Mouse (Mus musculus): ENCODE measurements around the gene Trp53bp2. TPM values are rescaled to one million over a fixed set of nuclear protein-coding genes. Genes with fewer than 3 reads are reported as not detected.

The Trp53bp2 gene
- 10.9 and 12.5 TPM in 2 replicates for polyA plus RNA-seq (2012; ENCODE audit: insufficient read depth, insufficient read length, missing spikeins)

GRCm38 (mm10) chr1:182408684-182409327, at the start of gene Trp53bp2:
Gene Trp53bp2 (plus strand): TSS chr1:182409172.
- Histone ChIP-seq H3K27ac (ENCODE audit: insufficient read depth, low read depth, low read length) (peak within 1 kb of the TSS; percentile 46), H3K4me1 (ENCODE audit: control insufficient read depth, insufficient read depth, low read length) (peaks cover 14% of the 10 kb centered on the region), H3K4me3 (ENCODE audit: insufficient read depth, low read length) (peak within 1 kb of the TSS; percentile 93)
- TF ChIP-seq POLR2A (IDR thresholded peaks at IDR 0.05; ENCODE audit: borderline replicate concordance, low read depth, low read length), result peak; percentile 73; the same call in 1 of the 2 replicates
- no peak for TF ChIP-seq CTCF (IDR thresholded peaks at IDR 0.05; ENCODE audit: low read depth, low read length)

DNA sequence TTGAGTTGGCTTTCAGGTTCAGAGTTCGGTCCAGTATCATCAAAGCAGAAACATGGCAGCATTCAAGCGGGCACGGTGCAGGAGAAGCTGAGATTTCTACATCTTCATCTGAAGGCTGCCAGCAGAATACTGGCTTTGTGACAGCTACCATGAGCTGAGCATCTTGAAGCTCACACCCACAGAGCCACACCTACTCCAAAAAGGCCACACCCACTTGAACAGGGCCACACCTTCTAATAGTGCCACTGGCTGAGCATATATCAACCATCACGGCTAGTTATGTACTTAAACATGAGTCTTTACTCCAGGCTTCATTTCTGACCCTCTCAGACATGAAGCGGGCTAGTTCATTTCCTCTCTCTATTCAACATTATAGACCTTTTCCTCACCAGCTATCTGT, 46.3 kb upstream of the Trp53bp2 start:
- H3K27ac ChIP-seq (ENCODE audit: insufficient read depth, low read depth, low read length), result no peak overlapping the region

GRCm38 (mm10) chr1:182363683-182364404, 45.1 kb upstream of the Trp53bp2 start:
- TF ChIP-seq CTCF (IDR thresholded peaks at IDR 0.05; ENCODE audit: low read depth, low read length), result no peak
- TF ChIP-seq POLR2A (IDR thresholded peaks at IDR 0.05; ENCODE audit: borderline replicate concordance, low read depth, low read length), result no peak
- Histone ChIP-seq H3K27ac (ENCODE audit: insufficient read depth, low read depth, low read length) (no peak overlapping the region), H3K4me3 (ENCODE audit: insufficient read depth, low read length) (no peak overlapping the region), H3K4me1 (ENCODE audit: control insufficient read depth, insufficient read depth, low read length) (peaks cover 9% of the 10 kb centered on the region)

More for the DNA sequence above, 46.3 kb upstream of the Trp53bp2 start:
- TF ChIP-seq POLR2A (IDR thresholded peaks at IDR 0.05; ENCODE audit: borderline replicate concordance, low read depth, low read length), result no peak
- TF ChIP-seq CTCF (IDR thresholded peaks at IDR 0.05; ENCODE audit: low read depth, low read length), result no peak
- H3K4me1 ChIP-seq (ENCODE audit: control insufficient read depth, insufficient read depth, low read length), result no peaks in the 10 kb centered on the region
- H3K4me3 ChIP-seq (ENCODE audit: insufficient read depth, low read length), result no peak overlapping the region

DNA sequence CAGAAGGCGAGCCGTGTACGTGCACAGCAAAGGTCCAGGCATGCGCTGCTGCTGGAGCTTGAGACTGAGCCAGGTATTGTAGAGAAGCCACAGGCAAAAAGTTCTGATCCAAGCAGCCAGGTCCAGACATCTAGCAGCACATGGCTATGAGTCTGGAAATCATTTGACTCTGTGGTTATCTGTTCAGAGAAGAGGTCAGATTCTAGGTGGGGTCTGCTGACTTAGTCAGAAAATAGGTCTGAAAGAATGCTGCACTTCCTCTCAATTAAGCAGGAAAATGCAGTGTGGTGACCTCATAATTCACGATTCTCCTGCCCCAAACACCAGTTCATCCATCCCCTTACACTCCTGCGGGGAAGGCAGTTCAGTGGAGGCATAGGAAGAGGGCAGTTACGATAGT, 40.7 kb upstream of the Trp53bp2 start:
- TF ChIP-seq CTCF (IDR thresholded peaks at IDR 0.05; ENCODE audit: low read depth, low read length), result no peak
- no peak for TF ChIP-seq POLR2A (IDR thresholded peaks at IDR 0.05; ENCODE audit: borderline replicate concordance, low read depth, low read length)
- Histone ChIP-seq H3K4me3 (ENCODE audit: insufficient read depth, low read length) (no peak overlapping the region), H3K27ac (ENCODE audit: insufficient read depth, low read depth, low read length) (no peak overlapping the region), H3K4me1 (ENCODE audit: control insufficient read depth, insufficient read depth, low read length) (peaks cover 24% of the 10 kb centered on the region)

GRCm38 (mm10) chr1:182368782-182369181, 40.2 kb upstream of the Trp53bp2 start:
- Histone ChIP-seq H3K4me1 (ENCODE audit: control insufficient read depth, insufficient read depth, low read length) (peaks cover 24% of the 10 kb centered on the region), H3K27ac (ENCODE audit: insufficient read depth, low read depth, low read length) (no peak overlapping the region), H3K4me3 (ENCODE audit: insufficient read depth, low read length) (no peak overlapping the region; the same call in 1 of the 2 replicates)
- TF ChIP-seq POLR2A (IDR thresholded peaks at IDR 0.05; ENCODE audit: borderline replicate concordance, low read depth, low read length) (no peak), CTCF (IDR thresholded peaks at IDR 0.05; ENCODE audit: low read depth, low read length) (no peak)

DNA sequence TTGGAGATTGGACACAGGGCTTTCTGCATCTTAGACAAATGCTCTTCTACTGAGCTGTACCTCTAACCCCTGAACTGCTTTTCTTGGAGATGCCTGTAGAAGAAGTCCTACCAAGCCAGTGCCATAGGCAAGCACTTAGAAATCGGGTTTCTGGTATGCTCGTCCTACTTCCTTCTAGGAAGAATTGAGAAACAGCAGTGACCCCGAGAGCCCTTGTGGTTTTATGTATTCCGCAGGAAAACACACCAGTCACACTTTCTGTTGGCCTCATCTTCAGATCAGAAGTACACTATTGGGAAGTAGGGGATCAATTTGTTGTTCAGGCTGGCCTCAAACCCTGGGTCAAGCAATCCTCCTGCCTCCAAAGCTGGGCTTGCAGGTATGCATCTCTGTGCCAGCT, 39.5 kb upstream of the Trp53bp2 start:
- Histone ChIP-seq H3K27ac (ENCODE audit: insufficient read depth, low read depth, low read length) (peak overlapping the region; percentile 5; the same call in 1 of the 2 replicates), H3K4me1 (ENCODE audit: control insufficient read depth, insufficient read depth, low read length) (peaks cover 24% of the 10 kb centered on the region), H3K4me3 (ENCODE audit: insufficient read depth, low read length) (peak overlapping the region; percentile 12)
- TF ChIP-seq CTCF (IDR thresholded peaks at IDR 0.05; ENCODE audit: low read depth, low read length) (no peak), POLR2A (IDR thresholded peaks at IDR 0.05; ENCODE audit: borderline replicate concordance, low read depth, low read length) (no peak)

DNA sequence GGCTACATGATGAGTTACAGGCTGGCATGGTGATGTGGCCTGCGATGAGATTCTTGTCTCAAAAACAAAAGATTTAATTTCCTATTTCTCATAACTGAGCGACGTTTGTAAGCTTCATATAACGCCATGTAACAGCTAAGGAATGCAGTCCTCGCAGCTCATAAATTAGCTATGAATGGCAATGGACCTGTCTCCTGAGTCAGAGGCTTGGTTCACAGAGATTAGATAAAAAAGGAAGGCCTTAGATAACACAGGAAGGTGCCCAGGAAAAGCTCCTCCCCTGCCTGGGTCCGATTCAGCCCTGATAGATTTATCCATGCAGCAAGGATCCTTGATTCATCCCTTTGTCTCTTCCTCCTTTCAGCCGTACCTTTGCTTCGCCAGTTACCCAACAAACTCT, 37.1 kb upstream of the Trp53bp2 start:
- Histone ChIP-seq H3K27ac (ENCODE audit: insufficient read depth, low read depth, low read length) (no peak overlapping the region), H3K4me1 (ENCODE audit: control insufficient read depth, insufficient read depth, low read length) (peaks cover 24% of the 10 kb centered on the region), H3K4me3 (ENCODE audit: insufficient read depth, low read length) (no peak overlapping the region)
- no peak for TF ChIP-seq CTCF (IDR thresholded peaks at IDR 0.05; ENCODE audit: low read depth, low read length)
- no peak for TF ChIP-seq POLR2A (IDR thresholded peaks at IDR 0.05; ENCODE audit: borderline replicate concordance, low read depth, low read length)

DNA sequence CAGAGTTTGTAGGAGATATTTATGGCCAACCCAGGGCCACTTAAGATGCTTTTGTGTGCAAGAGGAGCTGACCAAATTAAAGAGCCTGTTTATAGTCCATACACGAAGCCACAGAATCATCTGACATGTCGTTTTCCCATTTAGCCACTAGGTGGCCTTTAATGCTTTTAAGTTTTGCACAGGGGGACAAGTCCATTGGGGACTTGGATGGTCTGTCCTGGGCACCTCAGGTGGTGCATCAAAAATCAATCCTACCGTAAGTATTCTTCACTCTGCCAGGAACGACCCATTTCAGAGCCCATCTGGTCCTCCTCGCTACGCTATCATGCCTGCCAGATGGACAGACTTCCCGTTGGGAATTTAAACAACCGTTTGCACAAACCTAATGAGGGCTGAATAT, 32.8 kb upstream of the Trp53bp2 start:
- peaks cover 27% of the 10 kb centered on the region for H3K4me1 ChIP-seq (ENCODE audit: control insufficient read depth, insufficient read depth, low read length)
- no peak overlapping the region for H3K27ac ChIP-seq (ENCODE audit: insufficient read depth, low read depth, low read length)
- TF ChIP-seq CTCF (IDR thresholded peaks at IDR 0.05; ENCODE audit: low read depth, low read length) (peak; percentile 79), POLR2A (IDR thresholded peaks at IDR 0.05; ENCODE audit: borderline replicate concordance, low read depth, low read length) (no peak)
- H3K4me3 ChIP-seq (ENCODE audit: insufficient read depth, low read length), result no peak overlapping the region

DNA sequence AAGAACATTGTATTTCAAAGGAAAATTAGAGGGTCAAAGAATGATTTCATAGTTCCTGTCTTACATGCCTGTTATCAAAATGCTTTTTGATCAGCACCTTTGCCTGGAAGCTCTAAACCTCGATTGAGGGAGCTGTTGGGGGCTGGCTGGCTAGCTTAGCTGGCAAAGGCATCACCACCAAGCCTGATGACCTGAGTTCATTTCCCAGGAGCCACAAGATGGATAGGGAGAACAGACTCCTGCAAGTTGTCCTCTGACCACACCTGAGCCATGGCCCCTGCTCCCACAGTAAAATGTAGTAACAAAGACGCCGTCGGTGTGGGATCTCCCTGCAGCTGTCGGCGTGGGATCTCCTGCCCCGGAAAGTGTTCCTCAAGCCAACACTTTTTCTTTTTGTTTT, 32.1 kb upstream of the Trp53bp2 start:
- Histone ChIP-seq H3K4me3 (ENCODE audit: insufficient read depth, low read length) (no peak overlapping the region), H3K4me1 (ENCODE audit: control insufficient read depth, insufficient read depth, low read length) (peaks cover 32% of the 10 kb centered on the region), H3K27ac (ENCODE audit: insufficient read depth, low read depth, low read length) (no peak overlapping the region)
- no peak for TF ChIP-seq POLR2A (IDR thresholded peaks at IDR 0.05; ENCODE audit: borderline replicate concordance, low read depth, low read length)
- no peak for TF ChIP-seq CTCF (IDR thresholded peaks at IDR 0.05; ENCODE audit: low read depth, low read length)

DNA sequence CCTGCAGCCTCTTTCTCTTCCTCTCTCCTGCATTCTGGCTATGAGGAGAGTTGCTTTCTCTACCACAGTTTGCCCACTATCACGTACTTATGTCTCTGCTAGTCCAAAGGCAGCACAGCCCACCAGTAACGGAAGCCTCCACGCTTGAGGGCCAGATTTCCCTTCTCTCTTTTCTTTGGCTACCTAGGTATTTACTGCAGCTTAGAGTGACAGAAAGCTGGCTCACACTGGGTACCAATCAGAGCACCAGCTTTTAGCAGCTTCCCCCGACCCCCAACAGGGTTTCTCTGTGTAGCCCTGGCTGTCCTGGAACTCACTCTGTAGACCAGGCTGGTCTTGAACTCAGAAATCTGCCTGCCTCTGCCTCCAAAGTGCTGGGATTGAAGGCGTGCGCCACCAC, 31.5 kb upstream of the Trp53bp2 start:
- Histone ChIP-seq H3K27ac (ENCODE audit: insufficient read depth, low read depth, low read length) (no peak overlapping the region), H3K4me3 (ENCODE audit: insufficient read depth, low read length) (no peak overlapping the region), H3K4me1 (ENCODE audit: control insufficient read depth, insufficient read depth, low read length) (peaks cover 33% of the 10 kb centered on the region)
- TF ChIP-seq POLR2A (IDR thresholded peaks at IDR 0.05; ENCODE audit: borderline replicate concordance, low read depth, low read length) (no peak), CTCF (IDR thresholded peaks at IDR 0.05; ENCODE audit: low read depth, low read length) (no peak)
